Mouse (Mus musculus) hindbrain, embryonic 15.5 days (tissue): ENCODE measurements at regions not wholly inside any gene's neighbourhood (a gene's known extent, or its start where the extent isn't known, plus 50 kb on each side); places are given as distances from the start of the nearest gene placed in this dataset.

Experiments used
- ATAC-seq: fragments of 200-750 bp; cut with Nextera tagmentation; 2 replicates; pipeline ENCODE4 v1.8.0; 2017; ENCODE audit warnings: low read depth, moderate number of reproducible peaks, moderate TSS enrichment; ENCODE audit not compliant: low FRiP score
- H3K27ac ChIP-seq: fragments of 300-500 bp; sonication (generic); replicated peaks from 2 replicates; pipeline ENCODE4 v1.5.1; 2015; ENCODE audit warnings: mild to moderate bottlenecking, inconsistent platforms
- H3K27me3 ChIP-seq: fragments of 300-500 bp; sonication (generic); 2 replicates; pipeline ENCODE4 v1.6.1; 2015; ENCODE audit warnings: control low read depth, inconsistent platforms
- H3K36me3 ChIP-seq: fragments of 300-500 bp; sonication (generic); 2 replicates; pipeline ENCODE4 v1.6.1; 2015; ENCODE audit warnings: control low read depth, inconsistent platforms
- H3K4me1 ChIP-seq: fragments of 300-500 bp; sonication (generic); replicated peaks from 2 replicates; pipeline ENCODE4 v1.6.1; 2015; ENCODE audit warnings: control low read depth, inconsistent platforms
- H3K4me2 ChIP-seq: fragments of 300-500 bp; sonication (generic); 2 replicates; pipeline ENCODE4 v1.6.1; 2015; ENCODE audit warnings: moderate library complexity, mild to moderate bottlenecking, inconsistent platforms
- H3K4me3 ChIP-seq: fragments of 300-500 bp; sonication (generic); 2 replicates; pipeline ENCODE4 v1.5.1; 2015; ENCODE audit warnings: mild to moderate bottlenecking, inconsistent platforms
- H3K9ac ChIP-seq: fragments of 300-500 bp; sonication (generic); 2 replicates; pipeline ENCODE4 v1.6.1; 2015; ENCODE audit warnings: inconsistent platforms
- H3K9me3 ChIP-seq: fragments of 300-500 bp; sonication (generic); 2 replicates; pipeline ENCODE4 v1.6.1; 2016; ENCODE audit warnings: control low read depth, inconsistent platforms
- WGBS: fragments of 180-500 bp; shearing (Covaris S2); methylation state at CpG from one replicate; pipeline ENCODE4 v1.1.7; 2015; 5-methylcytosine and 5-hydroxymethylcytosine counted together

GRCm38 (mm10) chr1:60649303-60649850, 67.2 kb upstream of the Cd28 start:
- Histone ChIP-seq H3K36me3 (no peaks in the 10 kb centered on the region), H3K4me1 (no peaks in the 10 kb centered on the region; the same call in 1 of the 2 replicates), H3K27me3 (no peaks in the 10 kb centered on the region), H3K4me2 (no peak overlapping the region), H3K9ac (no peak overlapping the region), H3K9me3 (no peaks in the 10 kb centered on the region), H3K4me3 (no peak overlapping the region), H3K27ac (no peak overlapping the region)
- 42% methylated on average over 8 of the region's 8 CpGs for WGBS
- no peak for ATAC-seq

GRCm38 (mm10) chr1:60646828-60647227, 69.8 kb upstream of the Cd28 start:
- no peak overlapping the region for H3K4me3 ChIP-seq
- no peaks in the 10 kb centered on the region for H3K36me3 ChIP-seq
- H3K27me3 ChIP-seq: no peaks in the 10 kb centered on the region
- no peaks in the 10 kb centered on the region; the same call in 1 of the 2 replicates for H3K4me1 ChIP-seq
- no peak for ATAC-seq
- H3K27ac ChIP-seq: no peak overlapping the region
- 68% methylated on average over 5 of the region's 5 CpGs for WGBS
- H3K9ac ChIP-seq: no peak overlapping the region
- no peak overlapping the region for H3K4me2 ChIP-seq
- H3K9me3 ChIP-seq: no peaks in the 10 kb centered on the region

GRCm38 (mm10) chr1:60646174-60646573, 70.4 kb upstream of the Cd28 start:
- H3K27ac ChIP-seq: no peak overlapping the region
- no peaks in the 10 kb centered on the region for H3K27me3 ChIP-seq
- no peak for ATAC-seq
- no peak overlapping the region for H3K4me2 ChIP-seq
- peaks cover 4% of the 10 kb centered on the region; the same call in 1 of the 2 replicates for H3K4me1 ChIP-seq
- H3K36me3 ChIP-seq: no peaks in the 10 kb centered on the region
- no peak overlapping the region for H3K4me3 ChIP-seq
- H3K9me3 ChIP-seq: no peaks in the 10 kb centered on the region
- WGBS: 71% methylated on average over 5 of the region's 5 CpGs
- H3K9ac ChIP-seq: no peak overlapping the region

- H3K9me3 ChIP-seq: no peaks in the 10 kb centered on the region
- no peak overlapping the region for H3K4me3 ChIP-seq
- H3K4me1 ChIP-seq: peaks cover 4% of the 10 kb centered on the region; the same call in 1 of the 2 replicates
- H3K27me3 ChIP-seq: no peaks in the 10 kb centered on the region
- no peak overlapping the region for H3K27ac ChIP-seq
- ATAC-seq: no peak
- H3K4me2 ChIP-seq: no peak overlapping the region
- H3K36me3 ChIP-seq: no peaks in the 10 kb centered on the region
- H3K9ac ChIP-seq: no peak overlapping the region
- WGBS: 57% methylated on average over 1 of the region's 1 CpGs
These were observed 71.4 kb upstream of the Cd28 start for GRCm38 (mm10) chr1:60645176-60645575.

GRCm38 (mm10) chr1:60642761-60643160, 73.8 kb upstream of the Cd28 start:
- WGBS: 56% methylated on average over 3 of the region's 3 CpGs
- no peak for ATAC-seq
- Histone ChIP-seq H3K27ac (no peak overlapping the region), H3K9me3 (no peaks in the 10 kb centered on the region), H3K27me3 (no peaks in the 10 kb centered on the region), H3K4me1 (0 out of 2 replicates have a peak, but pooled peaks cover 4% of the 10 kb centered on the region), H3K4me3 (no peak overlapping the region), H3K36me3 (no peaks in the 10 kb centered on the region), H3K9ac (no peak overlapping the region), H3K4me2 (no peak overlapping the region)

GRCm38 (mm10) chr1:60642175-60642574, 74.4 kb upstream of the Cd28 start:
- no peak overlapping the region for H3K4me3 ChIP-seq

GRCm38 (mm10) chr1:60641324-60641764, 74.4 kb upstream of the Raph1 start:
- Histone ChIP-seq H3K9ac (no peak overlapping the region), H3K4me3 (no peak overlapping the region), H3K4me1 (0 out of 2 replicates have a peak, but pooled peaks cover 4% of the 10 kb centered on the region), H3K36me3 (no peaks in the 10 kb centered on the region), H3K9me3 (no peaks in the 10 kb centered on the region), H3K27ac (no peak overlapping the region), H3K4me2 (no peak overlapping the region), H3K27me3 (no peaks in the 10 kb centered on the region)
- no peak for ATAC-seq
- 54% methylated on average over 7 of the region's 7 CpGs for WGBS

More at GRCm38 (mm10) chr1:60642175-60642574, 74.4 kb upstream of the Cd28 start:
- Histone ChIP-seq H3K36me3 (no peaks in the 10 kb centered on the region), H3K9ac (no peak overlapping the region), H3K27me3 (no peaks in the 10 kb centered on the region), H3K4me2 (no peak overlapping the region), H3K9me3 (no peaks in the 10 kb centered on the region), H3K27ac (no peak overlapping the region), H3K4me1 (0 out of 2 replicates have a peak, but pooled peaks cover 4% of the 10 kb centered on the region)
- 55% methylated on average over 2 of the region's 2 CpGs for WGBS
- no peak for ATAC-seq

GRCm38 (mm10) chr1:60639536-60639935, 72.6 kb upstream of the Raph1 start:
- WGBS: 81% methylated on average over 2 of the region's 2 CpGs
- no peak for ATAC-seq
- 0 out of 2 replicates have a peak, but pooled peaks cover 4% of the 10 kb centered on the region for H3K4me1 ChIP-seq

GRCm38 (mm10) chr1:60639059-60639458, 72.2 kb upstream of the Raph1 start:
- Histone ChIP-seq H3K27me3 (no peaks in the 10 kb centered on the region), H3K4me2 (no peak overlapping the region), H3K36me3 (no peaks in the 10 kb centered on the region), H3K9me3 (no peaks in the 10 kb centered on the region), H3K4me1 (0 out of 2 replicates have a peak, but pooled peaks cover 4% of the 10 kb centered on the region), H3K4me3 (no peak overlapping the region), H3K27ac (no peak overlapping the region), H3K9ac (no peak overlapping the region)
- WGBS: 68% methylated on average over 2 of the region's 2 CpGs
- ATAC-seq: no peak

More at GRCm38 (mm10) chr1:60639536-60639935, 72.6 kb upstream of the Raph1 start:
- no peak overlapping the region for H3K27ac ChIP-seq
- no peaks in the 10 kb centered on the region for H3K27me3 ChIP-seq
- no peak overlapping the region for H3K9ac ChIP-seq
- no peaks in the 10 kb centered on the region for H3K36me3 ChIP-seq
- no peak overlapping the region for H3K4me3 ChIP-seq
- H3K9me3 ChIP-seq: no peaks in the 10 kb centered on the region
- no peak overlapping the region for H3K4me2 ChIP-seq

GRCm38 (mm10) chr1:60636802-60637452, 70.0 kb upstream of the Raph1 start:
- Histone ChIP-seq H3K4me1 (0 out of 2 replicates have a peak, but pooled peaks cover 4% of the 10 kb centered on the region), H3K36me3 (no peaks in the 10 kb centered on the region), H3K27me3 (no peaks in the 10 kb centered on the region), H3K9ac (no peak overlapping the region), H3K4me2 (no peak overlapping the region), H3K9me3 (no peaks in the 10 kb centered on the region), H3K4me3 (no peak overlapping the region), H3K27ac (no peak overlapping the region)
- 80% methylated on average over 3 of the region's 3 CpGs for WGBS
- ATAC-seq: no peak

GRCm38 (mm10) chr1:60627786-60628453, 61.0 kb upstream of the Raph1 start:
- no peak for ATAC-seq
- no peak overlapping the region for H3K4me3 ChIP-seq
- no peak overlapping the region for H3K27ac ChIP-seq
- no peak overlapping the region for H3K9ac ChIP-seq
- WGBS: 30% methylated on average over 9 of the region's 9 CpGs
- no peak overlapping the region for H3K4me2 ChIP-seq
- no peaks in the 10 kb centered on the region for H3K27me3 ChIP-seq
- no peaks in the 10 kb centered on the region for H3K9me3 ChIP-seq
- no peaks in the 10 kb centered on the region for H3K36me3 ChIP-seq
- no peaks in the 10 kb centered on the region for H3K4me1 ChIP-seq

- no peak overlapping the region for H3K4me2 ChIP-seq
- H3K9ac ChIP-seq: no peak overlapping the region
- WGBS: 38% methylated on average over 4 of the region's 4 CpGs
- H3K4me1 ChIP-seq: no peaks in the 10 kb centered on the region
- H3K36me3 ChIP-seq: no peaks in the 10 kb centered on the region
- no peaks in the 10 kb centered on the region for H3K27me3 ChIP-seq
- H3K4me3 ChIP-seq: no peak overlapping the region
- ATAC-seq: no peak
- H3K27ac ChIP-seq: no peak overlapping the region
- H3K9me3 ChIP-seq: no peaks in the 10 kb centered on the region
These were observed 60.5 kb upstream of the Raph1 start for GRCm38 (mm10) chr1:60627367-60627766.
